Mouse (Mus musculus): ENCODE measurements around the gene Pdxk.

- TF ChIP-seq GATA1 (IDR thresholded peaks at IDR 0.05; ENCODE audit: low read length) (no peak), TAL1 (IDR thresholded peaks at IDR 0.05; ENCODE audit: low read length) (no peak)
Measured at GRCm38 (mm10) chr10:78412319-78413151, 52.2 kb downstream of the Pdxk start, which contains the start of gene Rrp1.
